Mouse (Mus musculus): Measurements from ENCODE around the gene Haus2.

DNA sequence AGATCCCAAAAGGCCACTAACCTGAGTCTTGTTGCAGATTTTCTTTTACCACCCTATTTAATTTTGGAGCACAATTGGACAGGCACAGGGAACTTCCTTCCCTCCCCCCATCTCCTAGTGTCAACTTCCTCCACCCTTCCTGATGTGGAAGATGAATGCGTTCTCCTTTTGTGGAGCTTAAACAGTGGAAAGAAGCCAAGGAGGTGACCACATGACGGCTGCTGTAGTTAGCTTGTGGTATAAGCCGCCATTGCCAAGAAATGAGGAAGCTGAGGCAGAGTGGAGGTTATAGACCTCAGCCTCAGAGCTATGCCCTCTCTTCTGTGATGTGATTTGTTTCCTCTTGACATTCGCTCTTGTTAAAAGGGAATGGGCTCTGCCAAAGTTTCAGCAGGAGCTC is 22.8 kb downstream of the Haus2 start:
- TF ChIP-seq POLR2A (IDR thresholded peaks at IDR 0.05; ENCODE audit: insufficient read depth, low read depth, low read length) (no peak), CTCF (IDR thresholded peaks at IDR 0.05; ENCODE audit: insufficient read depth, low read depth, low read length) (no peak)
